Mouse (Mus musculus) MEL (cell line): Measurements from ENCODE around the gene Higd1b. TPM values are rescaled to one million over a fixed set of nuclear protein-coding genes. Genes with fewer than 3 reads are reported as not detected.

Experiments used
- DNase-seq: peaks from one replicate; pipeline ENCODE4 v3.0.0; 2011; ENCODE audit warnings: low read depth, low spot score
- H3K27ac ChIP-seq: 2 replicates; pipeline ENCODE4 v1.5.1; 2012; ENCODE audit warnings: low read depth, mild to moderate bottlenecking, control low read depth, low read length, moderate library complexity; ENCODE audit not compliant: control insufficient read depth
- H3K27me3 ChIP-seq, 2 experiments: fragments of 150-350 bp in 1 of 2; sonication (generic) in 1 of 2; 2 replicates each; pipeline ENCODE4 v1.6.1; 2012; ENCODE audit warnings: low read length in 2 of 2, mild to moderate bottlenecking in 2 of 2, improper control_type of control experiment in 1 of 2, moderate library complexity in 1 of 2; ENCODE audit not compliant: insufficient read depth in 2 of 2, control insufficient read depth in 1 of 2
- H3K36me3 ChIP-seq, 2 experiments: 2 replicates each; pipeline ENCODE4 v1.6.1; 2012 to 2014; ENCODE audit warnings: low read length in 2 of 2, improper control_type of control experiment in 1 of 2, inconsistent platforms in 1 of 2, mild to moderate bottlenecking in 1 of 2; ENCODE audit not compliant: insufficient read depth in 2 of 2, control insufficient read depth in 1 of 2
- H3K4me1 ChIP-seq, 2 experiments: fragments of 150-350 bp in 1 of 2; sonication (generic) in 1 of 2; 2 replicates each; pipeline ENCODE4 v1.6.1; 2012; ENCODE audit warnings: low read length in 2 of 2, improper control_type of control experiment in 1 of 2, mild to moderate bottlenecking in 1 of 2; ENCODE audit not compliant: insufficient read depth in 2 of 2, control insufficient read depth in 1 of 2
- H3K4me3 ChIP-seq, 2 experiments: fragments of 150-350 bp in 1 of 2; sonication (generic) in 1 of 2; 2 replicates each; pipeline ENCODE4 v1.5.1; 2012; ENCODE audit warnings: low read depth in 2 of 2, low read length in 2 of 2, mild to moderate bottlenecking in 2 of 2, moderate library complexity in 2 of 2, control low read depth in 1 of 2, improper control_type of control experiment in 1 of 2; ENCODE audit not compliant: control insufficient read depth in 1 of 2, insufficient read depth in 1 of 2
- H3K79me2 ChIP-seq: 2 replicates; pipeline ENCODE4 v1.6.1; 2012; ENCODE audit warnings: mild to moderate bottlenecking, low read length, moderate library complexity; ENCODE audit not compliant: control insufficient read depth, poor library complexity, insufficient read depth
- H3K9ac ChIP-seq: 2 replicates; pipeline ENCODE4 v1.6.1; 2012; ENCODE audit warnings: low read depth, mild to moderate bottlenecking, control low read depth, low read length, moderate library complexity; ENCODE audit not compliant: control insufficient read depth, poor library complexity, severe bottlenecking
- H3K9me3 ChIP-seq: fragments of 150-350 bp; sonication (generic); replicated peaks from 2 replicates; pipeline ENCODE4 v1.6.1; 2012; ENCODE audit warnings: mild to moderate bottlenecking, low read length, improper control_type of control experiment, moderate library complexity; ENCODE audit not compliant: insufficient read depth
- CHD2 ChIP-seq: IDR thresholded peaks from 2 replicates; pipeline ENCODE4 v1.6.1; 2011; ENCODE audit warnings: low read length, improper control_type of control experiment
- E2F4 ChIP-seq: IDR thresholded peaks from 2 replicates; pipeline ENCODE4 v1.6.1; 2011; ENCODE audit warnings: low read depth, low read length, improper control_type of control experiment, borderline replicate concordance
- EP300 ChIP-seq, 2 experiments: IDR thresholded peaks; 2 replicates each; pipeline ENCODE4 v1.6.1; 2011; ENCODE audit warnings: improper control_type of control experiment in 2 of 2, low read length in 2 of 2, low read depth in 1 of 2, mild to moderate bottlenecking in 1 of 2
- ETS1 ChIP-seq: IDR thresholded peaks from 2 replicates; pipeline ENCODE4 v1.6.1; 2012; ENCODE audit warnings: low read depth, mild to moderate bottlenecking, inconsistent platforms, low read length, improper control_type of control experiment, moderate library complexity
- GABPA ChIP-seq: IDR thresholded peaks from 2 replicates; pipeline ENCODE4 v1.6.1; 2012; ENCODE audit warnings: low read depth, mild to moderate bottlenecking, inconsistent platforms, low read length, improper control_type of control experiment, moderate library complexity
- GATA1 ChIP-seq: IDR thresholded peaks from 2 replicates; pipeline ENCODE4 v1.6.1; 2011; ENCODE audit warnings: low read depth, low read length, improper control_type of control experiment
- KAT2A ChIP-seq: conservative IDR thresholded peaks from 2 replicates; pipeline ENCODE4 v1.6.1; 2012; ENCODE audit warnings: low read depth, low read length, improper control_type of control experiment, inconsistent platforms
- MAX ChIP-seq: IDR thresholded peaks from 2 replicates; pipeline ENCODE4 v1.6.1; 2011; ENCODE audit warnings: low read length, improper control_type of control experiment
- MEF2A ChIP-seq: IDR thresholded peaks from 2 replicates; pipeline ENCODE4 v1.6.1; 2014; ENCODE audit warnings: low read depth, mild to moderate bottlenecking, inconsistent platforms, low read length, improper control_type of control experiment; ENCODE audit not compliant: poor library complexity, insufficient replicate concordance, severe bottlenecking; ENCODE audit errors: extremely low read depth
- MXI1 ChIP-seq: IDR thresholded peaks from 2 replicates; pipeline ENCODE4 v1.6.1; 2011; ENCODE audit warnings: mild to moderate bottlenecking, low read depth, low read length, improper control_type of control experiment
- NRF1 ChIP-seq: IDR thresholded peaks from 2 replicates; pipeline ENCODE4 v1.6.1; 2014; ENCODE audit warnings: low read depth, mild to moderate bottlenecking, inconsistent platforms, low read length, improper control_type of control experiment, moderate library complexity; ENCODE audit not compliant: poor library complexity, insufficient read depth, severe bottlenecking
- POLR2AphosphoS5 ChIP-seq: IDR thresholded peaks from 2 replicates; pipeline ENCODE4 v1.6.1; 2012; ENCODE audit warnings: low read depth, borderline replicate concordance, mild to moderate bottlenecking, inconsistent platforms, low read length, moderate library complexity, mixed read lengths
- RAD21 ChIP-seq: IDR thresholded peaks from 2 replicates; pipeline ENCODE4 v1.6.1; 2011; ENCODE audit warnings: mild to moderate bottlenecking, low read depth, low read length, improper control_type of control experiment
- RCOR1 ChIP-seq: IDR thresholded peaks from 2 replicates; pipeline ENCODE4 v1.6.1; 2012; ENCODE audit warnings: low read depth, mild to moderate bottlenecking, inconsistent platforms, low read length, improper control_type of control experiment
- SIN3A ChIP-seq: IDR thresholded peaks from 2 replicates; pipeline ENCODE4 v1.6.1; 2012; ENCODE audit warnings: low read length, improper control_type of control experiment, inconsistent platforms
- TBP ChIP-seq: IDR thresholded peaks from 2 replicates; pipeline ENCODE4 v1.8.0; 2011; ENCODE audit warnings: low read depth, low read length, improper control_type of control experiment
- USF1 ChIP-seq: IDR thresholded peaks from 2 replicates; pipeline ENCODE4 v1.6.1; 2014; ENCODE audit warnings: low read depth, mild to moderate bottlenecking, inconsistent platforms, low read length, improper control_type of control experiment, moderate library complexity
- USF2 ChIP-seq, 2 experiments: IDR thresholded peaks; 2 replicates each; pipeline ENCODE4 v1.6.1; 2011 to 2012; ENCODE audit warnings: improper control_type of control experiment in 2 of 2, low read length in 2 of 2, borderline replicate concordance in 1 of 2, inconsistent platforms in 1 of 2, low read depth in 1 of 2, mild to moderate bottlenecking in 1 of 2; ENCODE audit not compliant: insufficient read depth in 1 of 2
- ZC3H11A ChIP-seq: IDR thresholded peaks from 2 replicates; pipeline ENCODE4 v1.6.1; 2012; ENCODE audit warnings: low read depth, mild to moderate bottlenecking, inconsistent platforms, low read length, improper control_type of control experiment
- ZMIZ1 ChIP-seq: IDR thresholded peaks from 2 replicates; pipeline ENCODE4 v1.6.1; 2012; ENCODE audit warnings: low read depth, mild to moderate bottlenecking, inconsistent platforms, low read length, improper control_type of control experiment, moderate library complexity
- ZNF384 ChIP-seq: IDR thresholded peaks from 2 replicates; pipeline ENCODE4 v1.6.1; 2012; ENCODE audit warnings: low read depth, mild to moderate bottlenecking, inconsistent platforms, low read length, improper control_type of control experiment
- polyA plus RNA-seq, 2 experiments: library from polyadenylated mRNA; stranded (reverse) in 1 of 2; unstranded in 1 of 2; fragments of >175 nt in 1 of 2; fragments of >200 nt in 1 of 2; gene quantifications; 2 replicates each; pipeline versions ENCODE4 v1.2.1 to v1.2.4; 2012; ENCODE audit warnings: low replicate concordance in 2 of 2, low read depth in 1 of 2; ENCODE audit not compliant: insufficient read length in 2 of 2, insufficient read depth in 1 of 2, missing spikeins in 1 of 2
- total RNA-seq: library from RNA; depleted of rRNA; stranded (reverse); fragments of 300-350 nt; gene quantifications from 2 replicates; pipeline ENCODE4 v1.2.3, GENCODE M21; 2012

The Higd1b gene
- total and polyA plus RNA-seq, 3 experiments, result not detected

- no peaks in the 10 kb centered on the region for H3K9me3 ChIP-seq
- no peak overlapping the region for H3K9ac ChIP-seq
- no peaks in the 10 kb centered on the region for H3K79me2 ChIP-seq
- H3K36me3 ChIP-seq, result no peaks in the 10 kb centered on the region; a peak in 1 of 4 replicates
- H3K4me3 ChIP-seq, result no peak overlapping the region
- no peak for TF ChIP-seq ETS1
- no peak for TF ChIP-seq MEF2A
- TF ChIP-seq KAT2A, result no peak
- no peak for TF ChIP-seq NRF1
- no peak for TF ChIP-seq CHD2
- TF ChIP-seq GABPA, result no peak
- TF ChIP-seq MAX, result no peak
- TF ChIP-seq ZNF384, result no peak
- no peak for TF ChIP-seq ZC3H11A
- TF ChIP-seq MXI1, result no peak
- TF ChIP-seq USF1, result no peak
- no peak for TF ChIP-seq ZMIZ1
- no peak for TF ChIP-seq RAD21
- no peak for TF ChIP-seq RCOR1
- TF ChIP-seq EP300 (IDR thresholded peaks at IDR 0.05; ENCODE audit: low read depth in 1 of 2, low read length in 2 of 2), result no peak
- TF ChIP-seq SIN3A, result no peak
- TF ChIP-seq GATA1, result no peak
- TF ChIP-seq USF2 (IDR thresholded peaks at IDR 0.05; ENCODE audit: borderline replicate concordance in 1 of 2, insufficient read depth in 1 of 2, low read depth in 1 of 2, low read length in 2 of 2), result no peak
- TF ChIP-seq TBP, result no peak
- TF ChIP-seq, all 39 proteins: peak for 0
- peaks cover 2% of the 10 kb centered on the region in 2 experiments; a peak in 1 of 4 replicates for H3K27me3 ChIP-seq
- no peak overlapping the region for H3K27ac ChIP-seq
- H3K4me1 ChIP-seq, result peaks cover 0 to 3% of the 10 kb centered on the region in 2 experiments; a peak in 1 of 4 replicates
- no peak for DNase-seq
Measured at GRCm38 (mm10) chr11:102834219-102834618, 1.4 kb upstream of the Higd1b start.

- no peak for DNase-seq
- Histone ChIP-seq H3K9me3 (no peaks in the 10 kb centered on the region), H3K9ac (no peak overlapping the region), H3K27ac (no peak overlapping the region), H3K4me3 (no peak overlapping the region)
- no peak for TF ChIP-seq ZMIZ1
- TF ChIP-seq NRF1, result no peak
- no peak for TF ChIP-seq E2F4
- no peak for TF ChIP-seq ETS1
- no peak for TF ChIP-seq POLR2AphosphoS5
- TF ChIP-seq, all 39 proteins: peak for 0
- Histone ChIP-seq H3K36me3 (no peaks in the 10 kb centered on the region; a peak in 1 of 4 replicates), H3K79me2 (no peaks in the 10 kb centered on the region), H3K4me1 (peaks cover 0 to 3% of the 10 kb centered on the region in 2 experiments; a peak in 1 of 4 replicates), H3K27me3 (no peaks in the 10 kb centered on the region)
Measured at GRCm38 (mm10) chr11:102836146-102836545, 497 bp downstream of the Higd1b start.
